Mouse (Mus musculus) testis, adult 2 months (tissue): ENCODE results near the gene Zfp933. TPM values are rescaled to one million over a fixed set of nuclear protein-coding genes. Genes with fewer than 3 reads are reported as not detected.

Experiments used
- H3K27ac ChIP-seq: fragments of 200-500 bp; 2 replicates; pipeline ENCODE4 v1.5.1; 2012; ENCODE audit warnings: low read depth, low read length; ENCODE audit not compliant: control insufficient read depth, insufficient read depth
- H3K27me3 ChIP-seq: fragments of 200-500 bp; 2 replicates; pipeline ENCODE4 v1.6.1; 2012; ENCODE audit warnings: mild to moderate bottlenecking, low read length, moderate library complexity; ENCODE audit not compliant: control insufficient read depth, insufficient read depth
- H3K36me3 ChIP-seq: fragments of 200-500 bp; 2 replicates; pipeline ENCODE4 v1.6.1; 2012; ENCODE audit warnings: mild to moderate bottlenecking, low read length; ENCODE audit not compliant: control insufficient read depth, insufficient read depth
- H3K4me1 ChIP-seq: fragments of 200-500 bp; 2 replicates; pipeline ENCODE4 v1.6.1; 2012; ENCODE audit warnings: low read length; ENCODE audit not compliant: control insufficient read depth, insufficient read depth
- H3K4me3 ChIP-seq: fragments of 200-500 bp; 2 replicates; pipeline ENCODE4 v1.5.1; 2012; ENCODE audit warnings: low read depth, mild to moderate bottlenecking, low read length, moderate library complexity, mixed read lengths; ENCODE audit not compliant: control insufficient read depth
- CTCF ChIP-seq: fragments of 200-500 bp; IDR thresholded peaks from 2 replicates; pipeline ENCODE4 v1.5.1; 2012; ENCODE audit warnings: low read depth, mild to moderate bottlenecking, inconsistent platforms, low read length, moderate library complexity; ENCODE audit not compliant: control insufficient read depth, insufficient read depth, insufficient replicate concordance
- POLR2A ChIP-seq: fragments of 200-500 bp; IDR thresholded peaks from 2 replicates; pipeline ENCODE4 v1.6.1; 2012; ENCODE audit warnings: low read depth, mild to moderate bottlenecking, inconsistent platforms, low read length, moderate library complexity; ENCODE audit not compliant: control insufficient read depth
- polyA plus RNA-seq: library from polyadenylated mRNA; depleted of rRNA; stranded (reverse); fragments of >200 nt; gene quantifications from 2 replicates; pipeline ENCODE4 v1.2.3, GENCODE M21; 2012

The Zfp933 gene
- polyA plus RNA-seq, 1 experiment, result 2.3 TPM

DNA sequence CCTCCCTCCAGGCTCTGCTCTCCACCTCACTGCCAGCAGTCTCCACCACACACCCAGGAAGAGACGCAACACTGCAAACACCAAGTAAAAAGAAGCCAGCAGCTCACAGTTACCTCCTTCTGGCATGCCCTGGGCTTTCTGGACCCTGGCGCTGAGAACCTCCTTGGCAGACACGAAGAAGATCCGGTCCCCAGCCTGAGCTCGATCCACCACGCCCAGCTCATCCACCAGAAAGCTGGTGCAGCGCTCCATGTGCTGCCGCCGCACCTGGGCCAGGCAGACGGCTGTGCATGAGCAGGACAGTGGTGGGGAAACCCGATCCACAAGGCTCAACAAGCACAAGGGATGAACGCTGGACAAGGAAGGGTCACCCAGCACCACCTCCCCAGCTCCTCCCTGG lies 38.0 kb upstream of the Zfp933 start:
- H3K36me3 ChIP-seq, result peaks cover 11% of the 10 kb centered on the region
- TF ChIP-seq POLR2A, result no peak
- TF ChIP-seq CTCF, result no peak

DNA sequence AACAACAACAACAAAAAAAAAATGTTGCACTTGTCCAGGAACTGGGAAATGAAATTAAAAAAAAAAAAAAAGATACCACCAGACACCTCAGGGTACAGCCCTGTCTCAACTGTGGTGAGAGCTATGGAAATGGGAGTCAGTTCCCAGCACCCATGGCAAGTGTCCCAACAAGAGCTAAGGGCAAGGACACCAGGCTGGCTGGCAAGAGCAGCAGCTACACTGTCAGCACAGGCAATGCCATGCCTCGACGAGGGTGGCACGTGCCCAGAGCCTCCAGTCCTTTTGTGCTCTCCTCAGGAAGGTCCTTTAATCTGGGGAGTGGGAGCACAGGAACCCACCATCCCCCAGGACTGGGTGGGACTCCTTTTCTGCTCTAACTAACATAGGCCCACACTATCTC lies 36.0 kb upstream of the Zfp933 start:
- TF ChIP-seq CTCF, result no peak
- TF ChIP-seq POLR2A, result no peak
- H3K27ac ChIP-seq, result no peak overlapping the region
- no peaks in the 10 kb centered on the region for H3K4me1 ChIP-seq
- H3K4me3 ChIP-seq, result no peak overlapping the region
- peaks cover 12% of the 10 kb centered on the region for H3K36me3 ChIP-seq
- no peaks in the 10 kb centered on the region for H3K27me3 ChIP-seq

More for the DNA sequence above, 38.0 kb upstream of the Zfp933 start:
- Histone ChIP-seq H3K4me1 (no peaks in the 10 kb centered on the region), H3K27me3 (no peaks in the 10 kb centered on the region), H3K4me3 (no peak overlapping the region), H3K27ac (no peak overlapping the region)

GRCm38 (mm10) chr4:147883041-147883440 lies 34.9 kb upstream of the Zfp933 start:
- no peak overlapping the region for H3K4me3 ChIP-seq
- no peaks in the 10 kb centered on the region for H3K4me1 ChIP-seq
- peaks cover 15% of the 10 kb centered on the region for H3K36me3 ChIP-seq
- no peak overlapping the region for H3K27ac ChIP-seq
- TF ChIP-seq POLR2A (no peak), CTCF (no peak)
- no peaks in the 10 kb centered on the region for H3K27me3 ChIP-seq

GRCm38 (mm10) chr4:147881792-147882191 lies 33.6 kb upstream of the Zfp933 start:
- H3K27me3 ChIP-seq, result no peaks in the 10 kb centered on the region
- H3K4me1 ChIP-seq, result no peaks in the 10 kb centered on the region
- H3K36me3 ChIP-seq, result peaks cover 15% of the 10 kb centered on the region
- H3K27ac ChIP-seq, result no peak overlapping the region
- TF ChIP-seq CTCF (no peak), POLR2A (no peak)
- no peak overlapping the region for H3K4me3 ChIP-seq

- H3K4me3 ChIP-seq, result no peak overlapping the region
- no peak for TF ChIP-seq CTCF
- no peak for TF ChIP-seq POLR2A
- H3K27me3 ChIP-seq, result no peaks in the 10 kb centered on the region
- H3K36me3 ChIP-seq, result peaks cover 18% of the 10 kb centered on the region
- H3K4me1 ChIP-seq, result no peaks in the 10 kb centered on the region
- H3K27ac ChIP-seq, result no peak overlapping the region
Observed at GRCm38 (mm10) chr4:147879865-147880264, 31.7 kb upstream of the Zfp933 start.

GRCm38 (mm10) chr4:147879456-147879855 lies 31.3 kb upstream of the Zfp933 start:
- peaks cover 18% of the 10 kb centered on the region for H3K36me3 ChIP-seq
- H3K27ac ChIP-seq, result no peak overlapping the region
- no peak for TF ChIP-seq POLR2A
- no peak for TF ChIP-seq CTCF
- no peaks in the 10 kb centered on the region for H3K27me3 ChIP-seq
- no peak overlapping the region for H3K4me3 ChIP-seq
- no peaks in the 10 kb centered on the region for H3K4me1 ChIP-seq

DNA sequence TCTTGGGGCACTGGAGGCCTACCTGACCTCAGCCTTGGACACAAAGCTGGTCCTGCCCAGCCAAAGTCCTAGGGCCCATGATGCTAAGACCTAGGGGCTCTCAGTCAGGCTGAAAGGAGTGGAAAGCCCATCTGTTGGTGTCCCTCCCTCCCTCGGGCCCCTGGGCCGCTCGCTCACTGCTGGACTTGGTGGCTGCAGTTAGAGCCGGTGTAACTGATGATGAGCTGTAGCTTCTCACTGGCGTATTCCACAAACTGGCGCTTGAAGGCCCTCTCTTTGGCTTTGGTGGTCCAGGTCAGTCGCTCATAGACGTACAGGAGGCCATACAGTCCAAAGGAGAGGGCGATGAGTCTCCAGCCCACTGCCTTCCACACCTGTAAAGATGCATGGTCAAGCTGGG lies 30.4 kb upstream of the Zfp933 start:
- no peak overlapping the region for H3K27ac ChIP-seq
- H3K4me1 ChIP-seq, result no peaks in the 10 kb centered on the region
- H3K4me3 ChIP-seq, result no peak overlapping the region
- TF ChIP-seq CTCF, result no peak
- no peak for TF ChIP-seq POLR2A
- no peaks in the 10 kb centered on the region for H3K27me3 ChIP-seq
- peaks cover 17% of the 10 kb centered on the region for H3K36me3 ChIP-seq
